Mouse (Mus musculus) E14TG2a.4 (cell line): ENCODE data around the gene Mt4.
"Not testable (repeated sequence)": the region's sequence is repeated elsewhere in the genome, so short reads cannot be mapped to it uniquely, and the experiment has no call there.

Experiments
- CTCF ChIP-seq: conservative IDR thresholded peaks from 2 replicates; pipeline ENCODE4 v1.5.1; 2014; ENCODE audit warnings: low read length
- NANOG ChIP-seq: IDR thresholded peaks from 2 replicates; pipeline ENCODE4 v1.6.1; 2014; ENCODE audit warnings: borderline replicate concordance, low read length, mixed read lengths
- POU5F1 ChIP-seq: IDR thresholded peaks from 2 replicates; pipeline ENCODE4 v1.6.1; 2014; ENCODE audit warnings: low read length, borderline replicate concordance

DNA sequence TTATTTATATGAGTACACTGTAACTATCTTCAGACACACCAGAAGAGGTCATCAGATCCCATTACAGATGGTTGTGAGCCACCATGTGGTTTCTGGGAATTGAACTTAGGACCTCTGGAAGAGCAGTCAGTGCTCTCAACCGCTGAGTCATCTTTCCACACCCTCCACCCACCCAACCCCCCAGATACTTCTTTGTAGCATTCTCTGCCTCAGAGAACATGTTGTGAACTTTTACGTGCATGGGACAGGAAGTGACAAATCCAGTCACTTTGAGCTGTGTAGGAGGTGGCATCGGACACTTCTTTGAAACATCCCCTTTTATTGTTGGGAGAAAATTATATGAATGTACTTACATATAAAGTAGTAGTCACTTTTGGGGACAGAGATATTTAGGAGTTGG, 2.4 kb upstream of the Mt4 start:
- not testable (repeated sequence) for TF ChIP-seq CTCF, NANOG, POU5F1
